Mouse (Mus musculus): ENCODE results near the gene Olfr720.

The Olfr720 gene

DNA sequence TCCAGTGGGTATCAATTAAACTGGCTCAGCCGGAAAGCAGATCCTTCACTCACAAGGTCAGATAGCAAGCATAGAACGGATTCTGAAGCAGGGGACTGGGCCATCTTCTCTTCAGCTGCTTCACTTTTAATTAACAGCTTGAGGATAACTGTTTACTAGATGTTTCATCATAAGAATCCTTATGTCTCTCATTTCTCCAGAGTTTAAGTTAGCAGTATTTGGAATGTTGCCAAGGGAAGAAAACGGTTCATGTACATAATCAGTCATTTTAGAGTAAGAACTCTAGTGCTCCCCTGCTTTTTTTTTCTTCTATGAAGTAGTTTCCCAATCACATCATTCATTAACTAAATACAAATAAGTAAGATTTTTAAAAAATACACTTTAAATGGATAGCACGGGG, at the start of gene Olfr720:
Gene Olfr720 (minus strand): TSS at position 101 of the 400 bp plus-strand sequence.
- in situ Hi-C loops (cut with MboI, MseI): no loop called here
